Mouse (Mus musculus): Measurements from ENCODE around the gene March8.

March8 gene

DNA sequence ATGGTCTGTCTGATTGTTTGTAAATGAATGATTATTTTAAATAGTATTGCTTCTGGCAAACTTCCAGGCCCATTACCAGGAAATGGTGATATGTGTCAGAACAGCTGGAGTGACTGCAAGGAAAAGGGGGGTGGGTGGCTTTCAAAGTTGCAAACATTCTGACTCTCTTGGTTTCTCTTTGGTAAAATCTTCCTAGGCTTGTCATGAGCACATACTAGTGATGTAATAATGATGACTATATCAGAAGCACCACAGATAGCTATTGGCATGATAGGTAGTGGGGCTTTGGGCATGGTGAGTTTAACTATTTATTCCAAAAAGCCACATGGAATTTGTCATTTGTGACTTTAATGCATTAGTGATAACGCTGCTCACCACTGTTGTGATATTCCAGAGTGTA, 36.3 kb downstream of the March8 start:
- no peak for DNase-seq

DNA sequence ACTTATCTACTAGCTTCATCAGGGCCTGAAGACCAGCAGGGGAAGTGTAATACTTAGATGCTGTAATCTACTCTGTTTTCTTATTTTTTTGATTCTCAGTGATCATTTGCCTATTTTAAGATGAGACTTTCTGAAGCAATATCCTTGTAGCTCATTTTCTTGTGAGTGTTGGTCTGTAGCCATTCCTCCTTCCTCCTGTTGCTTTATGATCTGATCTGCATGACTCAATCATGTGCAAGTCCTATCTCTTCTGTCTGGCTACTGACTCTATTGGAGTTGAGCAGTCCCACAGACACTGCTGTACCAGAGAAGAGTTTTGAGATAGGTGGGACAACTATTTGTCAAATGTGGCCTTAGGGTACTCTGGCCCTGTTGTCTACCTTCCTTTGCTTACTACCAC, 36.8 kb downstream of the March8 start:
- DNase-seq, result no peak

DNA sequence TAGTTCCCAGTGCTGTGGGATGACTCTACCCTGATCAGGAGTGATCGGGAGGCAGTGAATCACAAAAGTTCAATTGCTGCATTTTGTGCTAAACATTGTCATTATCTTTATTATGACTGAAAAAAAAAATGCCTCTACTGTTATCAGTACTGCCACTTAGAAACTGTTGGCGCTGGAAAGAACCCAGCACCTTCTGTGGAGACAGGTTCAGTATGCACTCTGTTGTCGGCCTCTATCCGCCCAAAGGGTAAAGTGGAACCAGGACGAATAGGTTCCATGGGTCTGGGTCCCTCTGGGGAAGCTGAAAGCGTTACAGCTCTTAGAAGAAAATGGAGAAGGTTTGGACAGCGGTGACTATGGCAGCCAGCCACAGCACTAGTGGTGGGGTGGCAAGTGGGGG, 41.1 kb downstream of the March8 start:
- no peak for DNase-seq

DNA sequence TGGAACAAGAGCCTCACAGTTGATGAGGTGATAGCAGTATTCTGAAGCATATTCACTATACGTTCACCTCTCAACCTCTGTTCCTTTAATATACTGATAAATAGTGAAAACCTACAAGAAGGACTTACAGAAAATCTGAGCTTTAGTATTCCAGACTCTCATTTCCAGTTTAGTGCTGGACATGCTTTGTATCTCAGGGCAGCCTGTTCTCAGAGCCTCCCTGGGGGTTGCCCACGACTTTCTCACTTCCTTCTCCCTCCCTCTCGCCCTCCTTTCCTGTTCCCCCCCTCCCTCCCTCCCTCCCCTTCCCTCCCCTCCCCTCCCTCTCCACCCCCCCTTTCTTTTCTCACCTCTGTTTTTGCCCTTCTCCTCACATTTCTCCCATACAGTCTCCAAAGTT, 42.3 kb downstream of the March8 start:
- DNase-seq, result no peak

DNA sequence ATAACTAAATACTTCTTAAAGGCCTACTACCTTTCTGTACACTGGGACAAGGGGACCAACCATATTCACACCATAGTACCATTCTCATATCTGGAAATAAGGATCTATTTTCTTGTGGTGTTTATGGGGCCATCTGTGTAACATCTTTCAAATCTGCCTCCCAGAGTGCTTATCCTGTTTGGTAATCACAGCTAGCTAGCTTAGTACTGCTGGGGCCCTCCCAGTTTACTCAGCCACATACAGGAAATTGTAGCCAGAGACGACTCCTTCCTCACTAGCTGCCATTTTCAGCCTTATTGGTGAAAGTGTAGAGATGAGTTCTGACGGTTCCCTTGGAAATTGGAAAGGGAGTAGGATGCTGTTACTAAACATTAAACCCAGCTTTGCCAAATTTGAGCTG, 43.8 kb downstream of the March8 start:
- no peak for DNase-seq

DNA sequence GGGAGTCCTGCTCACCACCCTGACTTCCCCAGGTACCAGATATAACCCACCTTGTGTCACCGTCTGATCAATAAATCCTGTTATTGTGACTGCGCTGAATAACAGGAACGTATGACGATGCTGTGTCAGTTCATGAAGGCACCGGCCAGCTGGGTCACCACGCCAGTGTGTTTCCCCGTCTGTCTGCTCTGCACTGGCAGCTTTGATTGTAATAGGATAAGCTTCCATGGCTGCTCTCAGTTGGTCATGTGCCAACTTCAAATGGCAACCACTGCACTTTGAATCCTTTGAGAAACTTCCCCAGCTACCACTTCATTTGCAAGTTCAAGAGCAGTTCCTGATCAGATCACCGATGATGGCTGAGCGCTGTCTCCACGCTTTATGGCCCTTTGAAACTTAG, 45.8 kb downstream of the March8 start:
- DNase-seq, result no peak

DNA sequence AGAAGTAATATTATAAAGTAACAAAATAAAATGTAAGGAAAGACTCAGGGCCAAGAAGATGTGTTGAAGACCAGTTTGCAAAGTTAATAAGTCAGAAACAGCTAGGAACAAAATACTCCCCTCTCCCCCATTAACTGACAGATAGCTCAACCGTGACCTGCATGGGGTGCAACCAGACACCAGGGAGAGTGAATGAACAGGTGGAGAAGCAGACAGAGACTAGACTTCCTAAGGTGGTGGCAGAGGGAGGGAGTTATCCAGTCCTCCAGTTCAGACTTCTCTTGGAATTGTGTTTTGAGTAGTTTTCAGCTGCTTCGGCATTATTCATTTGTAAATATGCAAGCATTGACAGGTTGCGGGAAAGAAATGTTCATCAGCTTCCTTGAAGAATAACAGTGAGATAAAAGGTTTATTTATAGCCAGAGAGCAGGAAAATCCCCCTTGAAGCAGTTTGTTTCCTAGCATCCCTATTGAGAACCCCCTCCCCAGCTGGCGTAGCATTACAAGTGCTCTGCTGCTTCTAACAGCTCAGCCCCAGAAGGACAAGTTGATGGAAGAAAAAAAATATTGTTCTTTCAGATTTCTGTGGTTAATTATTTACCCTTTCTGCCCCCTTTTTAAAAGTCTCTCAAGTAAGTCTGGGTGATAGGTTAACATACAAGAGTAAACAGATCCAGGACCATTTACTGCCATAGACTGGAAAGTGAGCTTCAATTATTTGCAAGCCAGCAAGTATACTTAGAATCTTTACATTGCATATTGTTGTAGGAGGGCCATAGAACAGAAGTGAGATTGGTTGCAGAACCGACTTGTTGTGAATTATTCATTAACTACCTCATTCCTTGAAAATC, 47.6 kb downstream of the March8 start:
- DNase-seq, result no peak

DNA sequence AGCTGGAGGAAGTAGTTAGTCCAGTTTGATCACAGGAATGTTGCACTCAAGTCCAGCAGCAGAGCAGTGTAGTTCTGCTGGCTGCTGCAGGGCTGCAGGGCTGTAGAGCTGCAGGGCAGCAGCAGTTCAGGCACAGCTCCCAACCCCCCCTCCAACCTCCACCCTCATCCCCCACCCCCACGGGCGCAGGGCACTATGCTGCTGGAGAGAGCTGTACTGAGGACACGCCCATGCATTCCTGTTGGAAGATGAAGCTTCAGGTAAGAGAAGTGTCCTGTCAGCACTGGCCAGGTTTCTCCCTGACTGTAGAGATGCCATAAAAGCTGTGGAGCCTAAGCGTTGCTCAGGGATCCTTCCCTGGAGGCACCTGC, 48.2 kb downstream of the March8 start:
- DNase-seq, result no peak

DNA sequence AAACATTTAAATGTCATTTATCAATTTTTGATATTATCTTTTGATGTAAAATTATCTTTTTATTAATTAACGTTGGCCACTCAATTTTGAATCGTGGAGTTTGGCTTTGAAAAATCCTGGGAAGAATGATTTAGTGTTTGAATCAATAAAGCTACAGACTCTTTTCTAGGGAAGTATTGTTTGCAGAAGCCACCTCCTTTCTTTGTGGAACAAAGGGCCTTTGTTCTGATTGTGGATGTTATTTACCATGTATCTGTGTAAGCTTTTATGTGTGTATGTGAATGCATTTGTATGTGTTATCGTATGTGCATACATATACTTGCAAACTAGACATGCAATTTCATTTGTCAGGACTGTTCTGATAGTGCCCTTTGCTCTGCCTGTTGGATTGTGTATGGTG, 48.7 kb downstream of the March8 start:
- no peak for DNase-seq

DNA sequence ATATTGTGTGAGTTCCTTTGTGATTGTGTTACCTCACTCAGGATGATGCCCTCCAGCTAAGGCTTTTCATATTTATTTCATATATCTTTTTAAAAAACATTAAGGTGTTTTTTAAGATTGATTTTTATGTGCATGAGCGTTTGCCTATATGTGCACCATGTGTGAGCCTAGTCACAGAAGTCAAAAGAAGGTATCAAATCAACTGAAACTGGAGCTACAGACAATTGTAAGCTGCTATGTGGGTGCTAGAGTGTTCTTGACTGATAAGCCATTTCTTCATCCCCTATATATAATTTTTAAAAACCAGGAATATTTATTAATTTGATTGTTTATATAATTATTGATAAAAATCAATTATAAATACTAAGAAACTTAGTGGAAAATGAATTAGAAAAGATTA, 50.2 kb downstream of the March8 start:
- no peak for DNase-seq

DNA sequence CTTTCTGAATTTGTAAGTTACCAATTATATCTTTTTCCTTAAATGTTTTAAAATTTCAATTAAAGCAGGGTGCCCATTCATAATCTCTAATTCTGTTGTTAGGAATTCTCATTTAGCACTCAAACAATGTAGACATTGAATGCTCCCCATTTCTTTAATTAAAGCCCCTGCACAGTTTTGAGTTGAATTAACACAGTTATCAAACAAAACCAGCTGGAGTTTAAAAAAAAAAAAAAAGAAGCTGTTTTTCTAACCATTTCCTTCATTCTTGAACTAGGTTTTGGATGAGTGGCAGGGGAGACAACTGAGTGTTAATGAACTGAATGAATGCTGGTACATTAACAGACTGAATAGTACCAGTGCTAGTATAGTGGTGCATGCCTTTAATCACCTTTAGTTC, 51.7 kb downstream of the March8 start:
- DNase-seq, result no peak

DNA sequence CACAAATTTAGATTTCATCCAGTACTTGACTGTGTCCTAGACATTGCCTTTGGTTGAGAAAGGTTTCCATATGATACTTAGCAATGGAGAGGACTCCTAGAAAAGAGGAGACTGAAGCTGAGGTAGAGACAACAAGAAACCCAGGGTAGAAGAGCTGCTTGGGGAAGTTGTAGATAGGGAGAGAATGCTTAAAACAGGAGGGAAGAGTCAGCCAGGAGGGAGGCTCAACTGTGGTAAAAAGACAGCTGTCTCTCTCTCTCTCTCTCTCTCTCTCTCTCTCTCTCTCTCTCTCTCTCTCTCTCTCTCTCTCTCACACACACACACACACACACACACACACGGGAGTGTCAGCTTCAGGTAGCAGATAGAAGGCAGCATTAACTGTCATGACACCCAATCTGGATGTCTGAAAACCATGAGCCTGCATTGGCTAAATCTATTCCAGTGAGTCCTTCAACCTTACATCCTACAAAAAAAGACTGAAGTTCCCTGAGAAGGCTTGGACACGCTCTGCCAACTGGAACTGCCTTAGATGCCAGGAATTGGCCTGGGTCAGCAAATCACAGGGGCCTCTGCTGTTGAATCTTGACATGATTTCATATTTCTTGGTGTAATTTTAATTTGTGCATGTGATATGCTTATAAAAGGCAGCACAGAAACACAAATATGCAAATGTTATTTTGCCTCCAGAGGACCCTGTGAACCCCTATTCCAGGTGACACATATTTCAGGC, 57.3 kb downstream of the March8 start:
- no peak for DNase-seq

DNA sequence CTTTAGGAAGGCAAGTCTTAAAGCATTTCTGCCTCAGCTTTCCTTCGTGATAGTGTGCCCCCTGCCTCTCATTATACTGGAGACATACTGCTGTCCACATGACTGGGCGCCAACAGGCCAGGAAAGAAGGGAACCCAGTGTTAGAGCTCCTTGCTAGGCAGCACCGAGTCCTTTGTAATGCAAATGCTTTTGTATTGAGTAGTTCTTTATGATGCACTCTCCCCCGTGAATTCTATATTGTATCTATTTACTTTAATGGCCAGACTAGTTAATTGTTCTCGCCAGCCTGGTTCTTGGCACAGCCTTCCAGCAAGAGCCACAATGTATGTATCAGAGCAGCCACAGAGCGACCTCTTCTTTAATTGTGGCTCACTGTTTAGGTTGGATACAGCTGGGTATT, 59.8 kb downstream of the March8 start:
- no peak for DNase-seq

DNA sequence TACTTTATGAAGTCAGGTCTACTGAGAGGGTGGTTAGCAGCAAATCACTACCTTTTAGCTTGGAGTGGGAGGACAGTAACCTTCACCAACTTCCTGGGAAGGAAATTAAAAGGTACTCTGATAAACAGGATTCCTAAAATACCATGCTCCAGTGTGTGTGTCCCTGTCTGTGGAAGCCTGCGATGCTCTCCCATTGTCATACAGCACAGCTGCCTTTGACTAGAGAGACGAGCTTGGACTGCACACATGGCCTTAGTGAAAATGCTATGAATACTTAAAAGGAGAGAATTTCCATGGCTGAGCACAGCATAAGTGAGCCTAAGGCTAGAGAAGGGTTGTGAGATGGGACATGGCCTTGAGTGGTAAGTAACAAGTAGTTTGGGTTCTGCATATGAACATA, 60.3 kb downstream of the March8 start:
- no peak for DNase-seq

DNA sequence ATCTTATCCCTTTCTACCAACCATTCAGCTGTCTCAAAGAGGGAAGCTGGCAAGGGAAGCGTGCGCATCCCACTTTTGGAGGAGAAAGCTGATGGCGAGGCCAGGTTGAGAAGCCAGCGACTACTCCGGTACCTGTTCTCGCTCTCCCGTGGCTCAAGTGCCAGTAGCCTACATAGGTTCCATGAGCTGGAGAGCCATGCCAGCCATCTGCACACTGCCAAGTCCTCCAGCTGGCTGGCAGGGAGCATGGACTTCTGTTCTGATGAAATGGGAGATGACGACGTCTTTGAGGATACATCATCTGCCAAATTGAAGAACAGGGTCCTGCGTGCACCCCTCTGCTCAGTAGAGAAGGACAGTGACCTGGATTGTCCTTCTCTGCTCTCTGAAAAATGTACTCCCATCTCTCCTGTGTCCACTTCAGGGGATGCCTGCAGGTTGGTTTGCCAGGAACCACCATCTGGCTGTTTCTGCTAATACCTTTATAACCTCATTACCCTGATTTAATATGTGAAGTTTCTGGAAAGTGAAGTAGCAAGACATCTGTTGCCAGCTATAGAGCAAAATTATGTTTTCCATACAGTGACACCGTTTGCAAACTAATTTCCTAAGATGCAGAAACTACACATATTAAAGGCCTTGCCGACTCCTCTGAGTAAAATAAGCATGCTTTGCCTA, 64.1 kb downstream of the March8 start:
- peak; percentile 84 to 85 for DNase-seq

DNA sequence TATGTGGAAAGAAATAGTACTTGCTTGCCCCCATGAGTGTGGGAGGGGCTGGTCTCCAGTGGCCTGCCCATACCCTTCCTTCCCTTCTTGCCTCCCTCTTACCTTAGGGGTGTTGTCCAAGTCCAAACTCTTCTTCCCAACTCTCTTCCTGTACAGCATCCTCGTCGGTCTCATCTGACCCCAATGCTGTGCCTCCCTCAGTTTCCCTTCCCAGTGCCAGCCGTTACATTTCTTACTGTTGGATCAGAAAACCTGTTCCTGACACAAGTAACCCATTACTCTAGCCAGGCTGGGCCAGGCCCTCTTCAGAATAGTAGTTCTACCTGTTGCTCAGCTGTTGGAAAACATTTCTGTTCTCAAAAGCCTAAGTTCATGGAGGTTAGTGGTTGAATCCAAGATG, 64.6 kb downstream of the March8 start:
- DNase-seq, result no peak

DNA sequence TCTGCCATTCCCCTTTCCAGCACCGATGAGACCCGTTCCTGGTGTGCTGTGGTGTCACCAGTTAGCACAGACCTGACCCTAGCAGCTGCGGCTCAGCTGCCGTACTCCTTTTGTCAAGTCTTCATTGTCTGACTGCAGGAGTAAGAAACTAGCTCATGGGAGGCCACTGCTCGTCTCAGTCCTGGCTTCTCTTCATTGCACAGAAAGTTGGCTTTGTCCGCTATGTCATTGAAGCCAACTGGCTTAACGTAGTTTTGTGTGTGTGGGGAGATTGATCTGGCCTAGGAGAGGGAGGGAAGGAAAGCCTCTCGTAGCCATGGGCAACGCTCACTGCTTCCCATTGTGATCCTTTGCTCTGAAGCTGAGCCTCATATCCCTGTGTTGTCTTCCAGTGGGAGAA, 67.4 kb downstream of the March8 start:
- no peak for DNase-seq

DNA sequence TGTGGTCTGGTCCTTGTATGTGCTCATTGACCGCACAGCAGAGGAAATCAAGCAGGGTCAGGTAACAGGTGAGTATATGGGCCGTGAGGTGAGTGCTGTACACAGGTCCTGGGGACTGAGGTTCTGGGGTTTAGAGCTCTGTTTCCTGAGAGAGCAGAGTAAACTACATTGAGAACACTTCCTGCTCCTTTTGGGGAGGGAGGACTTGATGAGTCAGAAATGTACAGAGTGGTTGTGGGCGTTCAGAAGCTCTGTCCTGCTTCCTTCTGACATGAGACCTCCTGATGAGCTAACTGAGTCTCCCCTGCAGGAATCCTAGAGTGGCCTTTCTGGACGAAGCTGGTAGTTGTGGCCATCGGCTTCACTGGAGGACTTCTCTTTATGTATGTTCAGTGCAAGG, 67.9 kb downstream of the March8 start:
- DNase-seq, result no peak

DNA sequence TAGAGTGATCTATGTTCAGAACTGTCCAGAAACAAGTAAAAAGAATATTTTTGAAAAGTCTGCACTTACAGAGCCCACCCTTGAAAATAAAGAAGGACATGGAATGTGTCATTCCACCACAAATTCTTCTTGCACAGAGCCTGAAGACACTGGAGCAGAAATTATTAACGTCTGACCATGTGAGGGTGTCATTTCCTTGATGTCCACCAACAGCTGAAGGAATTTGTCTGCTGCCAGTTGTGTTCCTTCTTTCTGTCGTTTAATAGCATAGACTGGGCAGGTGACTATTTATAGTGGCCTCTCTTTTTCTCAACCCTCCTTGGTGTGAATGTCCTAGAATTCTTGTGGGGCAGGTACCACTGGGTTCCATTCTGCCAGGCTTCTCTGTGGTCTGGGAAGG, 68.3 kb downstream of the March8 start:
- DNase-seq, result no peak

DNA sequence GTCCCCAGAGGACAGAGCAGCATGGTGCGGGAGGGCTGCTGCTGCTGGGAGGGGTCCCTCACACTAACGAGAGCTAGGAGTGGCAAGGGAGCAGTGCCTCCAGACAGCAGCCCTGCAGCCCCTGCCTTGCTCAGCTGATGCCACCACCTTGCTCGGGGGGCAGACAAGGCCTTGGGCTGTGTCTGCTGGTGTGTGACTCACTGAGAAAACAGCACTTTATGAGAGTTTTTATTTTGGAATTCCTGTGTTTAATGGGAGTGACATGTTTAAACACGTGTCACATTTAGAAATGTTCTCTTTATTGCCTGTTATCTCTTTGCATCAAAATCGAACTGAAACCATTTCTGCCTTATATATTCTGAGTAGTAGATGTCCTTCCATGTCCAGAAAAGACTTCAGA, 68.9 kb downstream of the March8 start:
- DNase-seq, result no peak

DNA sequence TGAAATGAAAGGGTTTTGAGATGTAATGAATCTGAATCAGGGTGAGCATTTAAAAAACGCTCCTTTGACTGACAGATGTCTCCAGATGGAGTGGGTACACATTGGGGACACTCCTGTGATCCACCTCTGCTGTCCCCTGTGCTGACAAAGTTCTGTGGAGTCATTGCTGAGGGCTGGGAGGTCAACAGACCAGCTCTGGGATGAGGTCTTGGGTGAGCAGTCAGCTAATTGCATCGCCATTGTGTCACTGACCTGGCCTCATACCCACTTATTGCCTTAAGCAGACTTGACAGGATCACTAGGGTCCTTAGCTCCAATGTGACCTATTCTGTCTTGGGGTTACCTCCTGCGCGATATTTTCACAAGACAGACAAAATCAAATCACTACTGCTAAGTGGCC, 69.4 kb downstream of the March8 start:
- no peak for DNase-seq

DNA sequence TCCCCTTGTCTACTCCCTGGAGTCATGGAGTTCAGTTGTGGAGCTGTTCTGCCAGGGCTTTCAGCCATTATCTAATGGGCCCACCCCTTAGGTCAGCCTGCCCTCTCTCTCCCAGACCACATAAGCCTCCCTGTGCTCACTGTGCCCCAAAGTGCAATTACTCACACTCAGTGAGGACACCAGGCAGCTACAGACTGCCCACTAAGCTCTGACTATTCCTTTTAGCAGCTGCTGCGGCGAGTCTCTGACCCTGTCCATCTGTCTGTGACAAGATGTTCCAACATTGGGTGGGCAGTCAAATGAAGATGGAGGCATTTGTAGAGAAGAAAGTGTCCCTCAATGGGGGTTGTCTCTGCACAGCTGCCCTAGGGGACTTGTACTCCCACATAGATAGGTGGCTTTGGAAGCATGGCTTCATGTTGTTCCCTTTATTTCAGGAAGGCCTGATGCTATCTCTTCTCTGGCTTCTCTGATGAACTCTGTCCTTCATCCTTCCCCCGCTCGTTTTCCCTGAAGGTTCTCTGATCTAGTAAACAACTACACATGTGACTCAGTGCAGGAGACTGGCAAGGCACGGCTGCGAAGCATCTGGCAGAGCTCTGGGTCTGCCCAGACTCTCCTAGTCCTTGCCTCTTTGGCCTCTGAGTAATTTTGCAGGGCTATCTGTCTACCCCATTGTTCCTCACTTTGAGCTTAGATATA, 70.3 kb downstream of the March8 start:
- no peak for DNase-seq

DNA sequence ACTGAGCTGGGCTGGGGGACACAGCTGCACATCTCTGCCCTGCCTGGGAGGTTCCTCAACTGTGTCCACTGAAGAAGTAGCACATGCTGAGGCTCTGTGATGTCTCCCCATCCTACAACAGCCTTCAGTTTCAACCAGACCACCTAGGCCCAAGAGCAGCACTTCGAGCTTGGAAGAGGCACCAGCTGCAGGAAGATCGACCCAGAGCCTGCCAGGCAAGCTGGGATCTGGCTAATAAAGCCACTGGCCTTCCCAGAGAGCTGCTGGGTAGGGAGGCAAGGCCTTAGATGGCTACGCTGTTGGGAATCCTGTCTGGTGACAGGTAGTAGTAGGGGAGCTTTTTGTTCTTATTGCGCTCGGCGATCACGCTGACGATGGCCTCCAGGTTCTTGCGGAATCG, 72.6 kb downstream of the March8 start:
- no peak for DNase-seq

DNA sequence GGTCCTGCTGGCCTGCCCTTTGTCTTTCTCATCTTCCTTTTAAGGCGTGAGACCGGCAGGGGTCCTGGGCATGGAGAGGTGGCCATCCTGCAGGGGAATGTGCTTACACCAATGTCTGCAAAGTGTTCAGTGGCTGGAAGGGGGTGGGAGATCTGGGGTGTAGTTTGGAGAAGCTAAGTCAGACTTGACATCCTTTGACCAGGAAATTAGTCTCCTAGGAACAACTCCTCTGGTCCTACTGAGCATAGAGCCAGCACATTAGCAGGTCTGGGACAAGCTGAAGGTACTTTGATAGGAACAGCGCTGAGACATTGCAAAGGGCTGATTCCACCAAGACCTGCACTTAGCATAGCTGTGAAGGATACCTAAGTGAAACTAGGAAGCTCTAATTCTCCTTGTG, 73.9 kb downstream of the March8 start:
- no peak for DNase-seq
